Mouse (Mus musculus) cerebellum, postnatal 10 days (tissue): ENCODE results near the gene Ppp5c.

Source experiments
- DNase-seq, 2 experiments: peaks; one replicate each; pipeline ENCODE4 v3.0.0; 2021; ENCODE audit warnings: mixed read lengths in 2 of 2

Ppp5c gene

DNA sequence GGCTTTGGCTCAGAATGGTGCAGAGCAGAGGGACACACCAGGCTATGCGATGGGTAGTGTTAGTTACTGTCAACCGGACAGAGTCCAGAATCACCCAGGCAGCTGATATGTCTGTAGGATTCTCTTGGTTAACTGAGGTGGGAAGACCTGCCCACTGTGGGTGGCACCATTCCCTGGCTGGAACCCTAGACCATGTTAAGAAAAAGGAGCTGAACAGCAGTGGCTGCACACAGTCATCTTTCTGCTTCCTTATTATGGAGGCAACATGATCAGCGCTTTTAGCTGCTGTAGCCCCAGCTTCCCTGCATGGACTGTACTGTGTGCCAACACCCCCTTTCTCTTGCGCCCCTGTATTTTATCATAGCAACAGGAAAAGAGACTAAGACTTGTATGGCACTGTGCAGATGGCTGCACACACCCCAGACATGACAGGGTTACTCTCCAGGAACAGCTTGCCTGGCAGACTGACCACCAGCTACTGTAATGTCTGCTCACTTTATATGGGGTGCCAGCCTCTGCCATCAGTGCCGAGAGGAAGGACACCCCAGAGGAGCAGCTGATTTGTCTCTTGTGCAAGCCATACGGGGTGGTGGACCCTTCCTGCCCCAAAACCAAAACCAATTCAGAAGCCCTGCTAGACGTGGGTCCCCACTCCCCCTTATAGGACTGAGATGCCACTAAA is 15.7 kb downstream of the Ppp5c start:
- DNase-seq = peak; percentile 80

DNA sequence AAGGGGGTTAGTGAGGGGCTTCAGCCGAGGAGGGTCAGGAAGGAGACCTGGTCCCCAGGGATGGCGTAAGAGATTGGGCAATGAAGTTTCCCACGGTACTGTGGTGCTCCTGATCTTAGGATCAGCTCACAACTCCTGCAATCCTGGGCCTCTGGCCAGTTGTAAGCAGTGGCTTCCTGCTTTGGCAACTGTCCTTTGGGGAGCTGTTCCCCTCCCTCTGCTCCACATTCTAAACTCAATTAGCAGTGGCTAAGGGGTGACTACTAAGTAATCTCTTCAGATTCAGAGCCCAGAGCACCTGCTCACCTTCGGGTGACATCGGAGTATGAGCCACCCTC is 17.7 kb downstream of the Ppp5c start:
- no peak for DNase-seq

DNA sequence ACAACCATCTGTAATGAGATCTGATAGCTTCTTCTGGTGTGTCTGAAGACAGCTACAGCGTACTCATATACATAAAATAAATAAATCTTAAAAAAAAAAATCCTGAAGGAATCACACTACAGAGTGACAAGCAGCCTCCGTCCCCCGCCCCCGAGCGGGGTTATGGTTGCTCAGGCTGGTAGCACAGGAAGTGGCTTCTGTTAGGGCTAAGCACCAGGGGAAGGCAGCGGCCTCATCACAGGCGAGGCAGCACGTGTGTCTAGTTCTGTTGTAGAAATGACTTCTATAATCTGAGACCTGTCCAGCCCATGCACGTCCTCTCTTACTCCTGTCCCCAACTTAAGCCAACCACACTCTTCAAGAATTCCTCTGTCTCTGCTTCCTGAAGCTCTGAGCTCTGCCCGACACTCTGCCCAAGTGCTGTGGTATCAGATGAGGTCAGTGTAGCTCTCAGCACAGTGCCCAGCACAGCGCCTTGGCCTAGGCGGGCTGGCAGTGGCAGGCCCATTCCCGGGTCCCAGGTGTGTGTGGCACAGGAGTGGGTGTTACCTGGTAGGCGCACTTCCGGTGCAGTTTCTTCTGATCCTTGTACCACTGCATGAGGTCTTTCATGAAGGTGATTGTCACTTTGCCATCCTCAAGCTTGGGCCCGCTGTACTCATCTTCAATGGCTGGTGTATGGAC is 18.3 kb downstream of the Ppp5c start:
- no peak for DNase-seq

DNA sequence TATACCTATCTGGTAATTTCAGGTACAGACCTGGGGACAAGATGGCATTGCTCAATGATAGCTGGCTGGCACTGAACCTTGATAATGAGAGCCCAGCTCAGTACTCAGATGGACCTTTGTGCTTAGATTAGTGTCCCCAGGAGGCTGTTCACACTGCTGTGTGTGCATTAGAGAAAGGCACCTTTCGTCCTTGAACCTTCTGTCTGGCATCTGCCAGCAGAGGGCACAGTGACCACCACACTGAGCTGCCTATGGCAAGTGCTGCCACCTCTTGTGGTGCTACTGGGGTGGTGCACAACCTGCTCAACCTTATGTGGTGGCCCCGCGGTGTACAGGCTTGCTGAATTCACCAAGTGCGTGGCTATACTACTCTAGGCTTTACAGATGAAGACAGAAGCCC is 20.4 kb downstream of the Ppp5c start:
- peak; percentile 67 to 72 for DNase-seq

DNA sequence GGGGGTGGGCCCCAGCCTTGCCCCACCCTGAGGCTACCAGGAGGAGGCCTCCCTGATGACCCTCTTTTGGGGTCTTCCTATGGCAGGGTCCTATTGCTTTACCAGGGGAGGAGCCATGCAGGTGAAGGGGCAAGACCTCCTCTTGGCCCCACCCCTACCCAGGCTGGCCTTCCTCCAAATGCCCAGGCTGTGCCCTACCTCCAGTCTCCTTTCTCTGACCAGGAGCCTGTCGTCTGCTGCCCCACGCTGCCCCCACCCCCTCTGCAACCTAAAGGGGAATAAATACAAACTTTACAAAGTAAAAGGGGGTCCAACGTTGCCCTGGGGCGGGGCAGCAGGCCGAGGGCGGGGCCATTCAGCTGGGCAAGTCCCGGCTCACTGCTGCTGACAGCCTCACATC is 23.0 kb downstream of the Ppp5c start:
- DNase-seq = peak; percentile 55 to 60

DNA sequence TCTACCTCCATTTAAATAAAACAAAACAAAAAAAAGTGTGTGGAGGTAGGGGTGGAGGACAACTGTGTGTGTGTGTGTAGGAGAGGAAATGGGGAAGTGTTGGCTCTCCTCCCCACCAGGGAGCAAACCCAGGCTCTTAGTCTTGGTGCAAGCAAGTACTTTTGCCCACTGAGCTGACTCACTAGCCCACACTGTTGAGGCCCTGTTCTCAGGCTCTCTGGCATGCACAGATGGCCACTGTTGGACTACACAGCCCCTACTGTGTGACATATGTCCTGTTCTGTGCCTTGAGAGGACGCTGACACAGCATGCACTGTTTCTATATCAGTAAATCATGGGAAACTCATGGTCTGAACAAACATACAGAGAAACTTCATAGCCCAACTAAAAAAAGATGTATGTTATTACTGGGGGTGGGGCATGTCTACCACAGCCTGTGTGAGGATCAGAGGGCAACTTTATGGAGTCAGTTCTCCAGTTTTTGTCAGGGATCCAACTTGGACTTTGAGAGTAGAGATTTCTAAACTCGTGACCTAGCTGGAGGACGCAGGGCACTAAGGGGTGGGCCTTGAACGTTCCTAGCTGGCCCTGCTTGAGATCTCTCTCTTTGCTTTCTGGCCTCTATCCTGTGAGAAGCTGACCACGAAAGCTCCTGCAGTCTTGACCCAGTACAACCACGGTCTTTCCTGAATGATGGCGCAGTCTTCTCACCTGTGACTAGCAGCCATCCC is 24.3 kb downstream of the Ppp5c start:
- peak; percentile 65 to 80 for DNase-seq

DNA sequence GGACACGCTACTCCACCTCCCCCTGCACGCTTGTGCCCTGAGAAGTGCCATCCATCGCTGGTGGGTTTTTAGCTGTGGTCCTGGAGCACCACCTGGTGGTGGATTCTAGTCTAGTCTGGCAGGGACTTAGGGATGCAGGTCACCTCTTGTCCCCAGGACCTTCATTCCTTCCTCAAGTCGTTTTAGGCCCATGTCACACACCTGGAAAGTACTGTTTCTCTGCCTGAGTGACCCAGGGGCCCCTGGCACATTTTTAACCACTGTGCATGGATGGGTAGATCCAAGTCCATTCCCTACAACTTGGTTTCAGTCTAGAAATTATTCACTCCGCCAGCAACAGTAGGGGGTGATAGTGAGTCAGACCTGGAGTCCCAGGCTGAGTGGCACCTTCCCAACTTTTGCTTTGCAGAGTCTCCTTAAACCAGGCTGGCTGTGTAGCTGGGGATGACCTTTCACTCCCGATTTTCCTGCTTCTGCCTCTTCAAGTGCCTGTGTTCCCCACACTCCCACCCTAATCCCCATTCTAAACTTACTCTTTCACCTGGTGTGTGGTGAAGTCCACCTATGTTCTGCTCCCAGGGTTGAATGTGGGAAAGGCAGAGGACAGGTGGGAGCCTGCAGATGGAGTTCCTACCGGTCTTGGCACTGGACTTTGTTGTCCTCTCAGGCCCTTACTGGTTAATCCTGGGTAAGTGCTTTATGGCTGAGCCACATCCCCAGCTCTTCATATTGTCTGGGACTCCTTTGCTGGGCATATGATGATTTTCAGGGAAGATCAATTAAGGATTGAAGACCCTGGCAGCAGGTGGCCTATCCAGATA is 25.1 kb downstream of the Ppp5c start:
- peak; percentile 95 to 97 for DNase-seq

DNA sequence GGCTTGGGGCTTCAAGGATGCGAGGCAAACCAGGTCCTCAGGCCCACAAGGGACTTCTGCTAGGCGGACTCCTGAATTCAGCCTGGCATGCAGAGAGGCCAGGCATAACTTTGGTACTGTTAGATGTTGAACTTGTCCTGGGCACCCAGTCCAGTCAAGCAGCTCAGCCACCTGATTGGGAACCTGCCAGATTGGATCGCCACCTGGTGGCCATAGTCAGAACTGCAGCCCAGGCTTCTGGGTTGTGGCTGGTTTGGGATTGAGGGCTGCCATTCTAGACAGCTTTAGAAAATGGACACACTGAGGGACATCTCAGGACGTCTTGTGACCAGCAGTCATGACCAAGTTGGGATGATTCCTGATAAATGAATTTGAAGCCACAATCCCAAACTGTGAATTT is 28.1 kb downstream of the Ppp5c start:
- DNase-seq = peak; percentile 94 to 96

DNA sequence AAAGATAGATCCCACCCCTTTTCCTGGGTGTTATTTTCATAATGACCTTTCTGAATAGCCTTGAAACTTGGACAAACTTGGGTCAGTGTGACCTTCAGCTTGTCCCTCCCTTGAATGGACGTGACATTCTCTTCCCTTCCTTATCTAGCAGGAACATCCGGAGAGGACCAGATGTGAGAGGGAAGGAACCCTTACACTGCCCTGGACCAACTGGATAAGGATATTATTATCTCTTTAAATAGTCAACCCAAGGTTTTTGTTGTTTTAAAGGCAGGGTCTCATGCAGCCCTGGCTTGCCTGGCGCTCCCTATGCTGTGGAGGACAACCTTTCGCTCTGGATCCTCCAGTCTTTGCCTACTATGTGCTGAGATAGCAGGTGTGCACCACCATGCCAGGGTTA is 28.5 kb downstream of the Ppp5c start:
- DNase-seq = no peak

DNA sequence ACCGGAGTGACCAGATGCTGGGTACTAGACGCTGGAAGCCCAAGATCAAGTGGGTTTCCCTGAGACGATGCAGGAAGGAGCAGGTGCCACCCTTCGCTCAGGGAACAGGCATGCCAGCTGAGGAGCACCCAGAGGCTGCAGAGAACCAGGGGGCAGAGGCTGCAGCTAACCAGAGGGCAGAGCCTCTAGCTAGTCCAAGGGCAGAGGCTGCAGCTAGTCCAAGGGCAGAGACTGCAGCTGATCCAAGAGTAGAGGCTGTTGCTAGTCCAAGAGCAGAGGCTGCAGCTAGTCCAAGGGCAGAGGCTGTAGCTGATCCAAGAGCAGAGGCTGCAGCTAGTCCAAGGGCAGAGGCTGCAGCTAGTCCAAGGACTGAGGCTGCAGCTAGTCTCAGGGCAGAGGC is 32.4 kb downstream of the Ppp5c start:
- DNase-seq = no peak

DNA sequence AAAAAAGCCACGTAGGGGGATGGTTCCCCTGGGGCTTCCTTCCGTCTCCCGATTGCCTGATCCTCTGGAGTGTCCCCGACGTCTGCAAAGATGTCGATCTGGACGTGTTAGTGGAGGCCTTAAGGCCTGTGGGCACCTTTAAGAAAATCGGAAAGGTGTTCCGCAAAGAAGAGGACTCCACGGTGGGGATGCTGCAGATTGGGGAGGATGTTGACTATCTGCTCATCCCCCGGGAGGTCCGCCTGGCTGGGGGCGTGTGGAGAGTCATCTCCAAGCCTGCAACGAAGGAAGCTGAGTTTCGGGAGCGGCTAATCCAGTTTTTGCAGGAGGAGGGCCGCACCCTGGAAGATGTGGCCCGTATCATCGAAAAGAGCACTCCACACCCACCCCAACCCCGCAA is 33.3 kb downstream of the Ppp5c start:
- DNase-seq = no peak

DNA sequence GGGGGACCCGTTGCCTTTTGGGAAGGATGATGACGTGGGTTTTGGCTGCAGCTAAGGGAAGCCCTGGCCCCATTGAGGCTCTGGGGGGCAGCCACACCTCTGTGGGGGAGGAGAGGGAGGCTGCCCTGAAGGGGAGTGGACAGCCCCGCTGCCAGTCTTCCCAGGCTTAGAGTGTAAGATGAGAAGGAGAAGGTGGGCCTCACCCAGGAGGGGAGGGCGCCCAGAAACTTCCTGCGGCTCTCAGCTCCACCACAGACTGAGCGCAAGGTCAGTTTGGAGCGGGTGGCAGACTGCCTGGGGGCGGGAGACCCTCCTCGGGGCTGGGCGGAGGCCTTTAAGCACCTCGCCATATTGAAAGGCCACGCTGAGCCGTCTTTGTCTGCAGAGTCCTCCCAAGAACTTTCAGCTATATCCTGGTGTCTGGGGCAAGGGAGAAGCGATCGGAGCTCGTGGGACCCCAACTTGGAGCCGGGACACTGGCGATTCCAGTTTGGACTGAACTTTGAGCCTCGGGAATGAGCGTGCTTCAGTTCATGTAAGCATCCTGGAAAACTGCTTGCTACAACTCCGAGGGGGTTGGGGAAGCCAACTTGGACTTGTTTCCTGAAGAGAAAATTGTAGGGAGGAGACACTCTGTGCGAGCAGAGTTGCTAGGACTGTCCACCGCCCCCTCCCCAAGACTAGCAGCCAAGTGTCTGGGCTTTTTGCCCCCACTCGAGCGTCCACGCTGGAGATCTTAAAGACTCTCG is 33.9 kb downstream of the Ppp5c start:
- peak; percentile 42 to 67 for DNase-seq

DNA sequence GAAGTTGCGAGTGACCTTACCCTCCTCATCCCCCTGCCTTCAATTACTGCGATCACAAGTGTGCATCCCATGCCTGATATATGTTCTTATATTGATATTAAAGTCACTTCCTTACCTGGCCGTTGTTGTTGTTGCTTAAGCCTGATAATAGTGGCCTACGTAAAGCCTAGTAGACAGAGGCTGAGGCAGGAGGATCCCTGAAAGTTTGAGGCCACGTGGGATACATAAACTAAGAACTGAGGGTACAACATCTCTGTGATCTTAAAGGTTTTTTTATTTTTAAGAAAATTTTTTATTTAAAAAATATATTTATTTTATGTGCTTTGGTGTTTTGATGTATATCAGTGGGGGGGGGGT is 35.3 kb downstream of the Ppp5c start, which contains the start of gene Ccdc8:
Gene Ccdc8, plus strand, starts transcription at position 258 of the 357 bp plus-strand sequence.
- no peak for DNase-seq

DNA sequence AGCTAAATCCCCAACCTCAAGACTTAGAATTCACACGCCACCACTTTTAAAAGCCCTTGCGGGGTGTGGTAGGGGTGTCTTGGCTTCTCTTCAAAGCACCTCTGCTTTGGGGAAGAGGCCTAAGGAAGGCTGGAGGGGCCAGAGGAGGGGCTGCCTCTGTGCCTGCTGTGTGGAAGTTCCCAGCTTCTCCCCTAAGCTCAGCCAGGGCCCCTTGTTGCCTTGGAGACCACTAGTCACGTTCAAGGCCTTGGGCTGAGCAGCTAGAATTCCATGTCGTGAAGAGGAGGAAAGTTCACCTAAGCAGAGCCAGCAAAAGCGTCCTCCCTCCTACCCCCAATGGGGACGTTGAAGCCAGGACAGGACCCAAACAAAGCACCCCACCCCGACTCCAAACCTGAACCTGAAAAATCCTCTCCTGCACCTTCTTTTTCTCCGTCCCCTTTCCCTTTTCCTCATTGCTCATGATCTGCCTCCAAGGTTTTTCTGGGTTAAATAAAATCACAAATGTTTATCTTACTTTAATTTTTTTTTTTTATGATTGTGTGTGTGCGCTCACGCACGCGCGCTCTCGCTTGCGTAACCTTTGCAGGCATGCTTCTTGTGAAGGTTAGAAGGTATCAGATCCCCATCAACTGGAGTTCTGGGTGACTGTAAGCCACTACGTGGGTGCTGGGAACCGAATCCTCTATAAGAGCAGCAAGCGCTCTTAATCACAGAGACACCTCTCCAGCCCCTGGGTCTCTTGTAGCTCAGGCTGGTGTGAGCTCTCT is 35.9 kb downstream of the Ppp5c start:
- no peak for DNase-seq

DNA sequence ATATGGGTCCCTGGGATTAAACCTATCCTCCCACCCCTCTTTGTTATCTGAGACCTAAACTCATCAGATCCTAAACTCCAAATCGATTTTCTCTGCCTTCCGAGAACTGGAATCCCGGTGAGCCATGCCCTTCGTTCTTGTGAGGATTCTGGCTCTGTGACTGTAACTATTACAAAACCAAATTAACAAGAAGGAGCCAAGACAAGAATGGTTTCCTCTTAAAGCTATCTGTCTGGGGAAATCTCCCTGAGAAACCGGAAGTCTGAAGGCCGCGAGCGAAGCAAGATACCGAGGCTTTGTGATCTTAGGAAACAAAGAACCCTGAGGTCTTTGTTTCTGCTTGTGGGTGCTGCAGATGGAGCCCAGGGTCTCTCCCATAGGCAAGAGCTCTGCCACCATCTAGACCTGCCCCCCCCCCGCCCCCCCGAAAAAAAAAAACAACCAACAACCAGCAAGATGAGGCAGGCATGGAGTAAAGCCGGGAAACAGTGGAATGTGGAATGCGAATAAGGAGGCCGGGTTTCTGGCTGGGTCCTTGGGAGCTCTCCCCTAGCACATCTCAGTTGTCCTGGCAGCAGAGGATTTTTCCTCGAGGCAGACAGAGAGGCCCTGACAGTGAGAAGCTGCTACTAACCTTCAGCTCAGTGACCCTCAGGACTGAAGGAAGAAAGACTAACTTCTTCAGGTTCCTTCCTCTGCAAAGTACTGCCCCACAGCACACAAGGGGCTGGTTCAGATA is 37.5 kb downstream of the Ppp5c start:
- DNase-seq = no peak

DNA sequence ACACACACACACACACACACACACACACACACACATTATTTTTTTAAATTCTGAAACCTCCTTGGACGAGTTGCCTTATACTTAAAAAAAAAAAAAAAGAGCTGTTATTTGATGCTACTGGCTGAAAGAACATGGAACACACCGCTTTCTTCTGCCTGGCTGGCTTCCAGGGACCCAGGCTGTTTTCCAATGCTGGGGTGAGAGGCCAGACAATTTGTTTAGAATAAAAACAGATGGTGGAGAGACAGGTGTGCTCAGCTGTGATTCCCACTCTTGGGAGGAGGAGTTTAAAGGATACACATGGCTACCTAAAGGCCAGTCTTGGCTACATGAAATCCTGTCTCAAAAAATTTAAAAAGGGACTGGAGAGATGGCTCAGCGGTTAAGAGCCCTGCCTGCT is 39.3 kb downstream of the Ppp5c start:
- DNase-seq = peak; percentile 76 to 79

DNA sequence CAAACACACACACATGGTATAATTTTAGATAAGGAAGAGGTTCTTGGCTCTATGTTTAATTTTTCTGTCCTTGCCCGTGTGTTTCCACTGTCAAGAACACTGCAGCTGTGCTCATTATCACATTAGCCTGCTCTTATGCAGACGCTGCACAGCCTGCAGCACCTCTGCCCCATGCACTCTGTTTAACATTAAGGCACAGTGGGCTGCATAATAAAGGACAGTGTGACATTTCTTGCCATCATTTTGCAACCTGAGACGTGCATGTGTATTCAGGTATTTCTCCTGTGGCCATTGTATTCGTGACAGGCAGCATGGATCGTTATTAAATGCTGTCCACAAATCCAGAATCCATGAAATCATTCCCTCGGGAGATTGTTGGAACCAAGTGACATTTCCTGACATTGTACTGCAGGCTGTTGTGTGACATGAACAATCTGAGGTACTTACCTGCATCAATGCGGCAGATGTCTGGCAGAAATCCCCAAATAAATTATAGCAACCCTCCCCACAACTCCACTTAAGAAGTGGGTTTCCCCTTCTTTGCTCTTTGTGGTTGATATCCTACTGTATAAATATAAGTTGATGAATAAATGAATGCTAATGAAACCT is 40.1 kb downstream of the Ppp5c start:
- DNase-seq = no peak

DNA sequence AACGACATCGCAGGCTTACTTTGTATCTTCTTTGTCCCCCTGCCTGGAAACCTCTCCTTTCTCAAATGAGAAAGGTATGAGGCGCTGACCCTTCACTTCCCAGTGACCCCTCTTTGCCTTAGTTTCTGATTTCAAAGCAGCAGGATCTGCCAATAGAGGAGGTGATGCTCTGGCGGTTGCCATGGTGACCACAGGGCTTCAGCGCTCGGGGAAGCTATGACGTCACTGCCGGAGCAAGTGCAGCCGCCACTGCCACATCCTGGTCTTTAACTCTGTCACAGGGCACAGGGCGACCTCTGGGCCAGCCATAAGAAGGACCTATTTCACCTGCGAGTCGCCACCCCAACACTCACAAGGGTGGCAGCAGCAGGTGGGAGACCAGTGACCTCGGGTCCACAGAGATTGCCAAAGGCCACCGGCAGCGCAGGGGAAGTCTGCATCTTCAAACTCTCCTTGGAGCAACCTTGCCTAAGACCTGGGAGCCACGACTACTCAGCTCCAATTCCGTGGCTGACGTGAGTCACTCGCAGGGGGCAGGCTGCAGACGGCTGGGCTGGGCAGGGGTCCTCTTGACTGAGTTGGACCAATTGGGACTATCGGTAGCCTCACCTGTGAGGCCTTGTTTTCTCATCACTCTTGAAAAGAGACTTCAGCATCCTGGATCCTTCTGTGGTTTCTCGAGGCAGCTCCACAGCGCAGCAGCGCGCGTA is 44.7 kb downstream of the Ppp5c start, which contains the start of gene Gm42372:
Gene Gm42372, plus strand, starts transcription at position 228 of the 710 bp plus-strand sequence.
- peak; percentile 93 for DNase-seq

DNA sequence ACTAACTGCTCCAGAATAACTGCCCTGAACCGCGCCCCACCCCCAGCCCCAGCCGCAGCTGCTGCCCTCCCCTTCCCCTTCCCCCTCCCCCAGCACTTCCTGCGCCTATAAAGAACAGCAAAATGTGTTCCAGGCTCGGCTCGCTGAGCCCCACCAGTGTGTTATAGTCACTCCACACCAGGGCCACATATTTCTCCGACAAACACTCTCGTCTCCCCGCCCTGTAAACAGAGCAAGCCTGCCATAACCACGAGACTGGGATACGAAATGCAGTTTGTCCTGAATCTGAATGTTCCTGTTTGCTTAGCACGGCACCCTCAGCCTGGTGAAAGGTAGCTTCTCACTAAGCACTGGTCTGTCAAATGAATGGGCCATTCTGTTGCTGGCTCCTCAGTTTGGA is 47.4 kb downstream of the Ppp5c start:
- peak; percentile 76 to 77 for DNase-seq

DNA sequence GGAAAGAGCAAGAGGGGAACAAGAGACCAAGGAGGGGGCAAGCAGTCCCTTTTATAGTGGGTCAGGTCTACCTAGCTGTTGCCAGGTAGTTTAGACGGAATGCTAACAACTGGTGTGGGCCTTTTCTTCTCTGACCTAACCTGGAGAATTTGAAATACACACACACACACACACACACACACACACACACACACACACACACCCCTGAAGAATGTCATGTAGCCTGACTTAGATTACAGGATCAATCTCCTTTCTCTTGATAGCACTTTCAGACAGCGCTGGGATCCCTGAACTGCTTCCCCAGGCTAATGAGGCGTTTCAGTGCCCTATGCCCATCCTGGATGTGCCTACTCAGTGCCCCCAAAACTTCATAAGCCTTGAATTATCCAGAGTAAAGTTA is 49.1 kb downstream of the Ppp5c start:
- DNase-seq = no peak
